Mouse (Mus musculus) thymus, adult 2 months (tissue): ENCODE measurements around the gene Fcer2a. TPM values are rescaled to one million over a fixed set of nuclear protein-coding genes. Genes with fewer than 3 reads are reported as not detected.

Source experiments
- DNase-seq: peaks from one replicate; pipeline ENCODE4 v3.0.0; 2021
- H3K27ac ChIP-seq: fragments of 200-500 bp; 2 replicates; pipeline ENCODE4 v1.5.1; 2012; ENCODE audit warnings: low read length, control low read depth; ENCODE audit not compliant: control insufficient read depth, insufficient read depth
- H3K27me3 ChIP-seq: fragments of 200-500 bp; 2 replicates; pipeline ENCODE4 v1.6.1; 2012; ENCODE audit warnings: mild to moderate bottlenecking, low read length, moderate library complexity, mixed read lengths; ENCODE audit not compliant: control insufficient read depth, insufficient read depth
- H3K36me3 ChIP-seq: fragments of 200-500 bp; 2 replicates; pipeline ENCODE4 v1.6.1; 2012; ENCODE audit warnings: mild to moderate bottlenecking, low read length, moderate library complexity; ENCODE audit not compliant: control insufficient read depth, insufficient read depth
- H3K4me1 ChIP-seq: fragments of 200-500 bp; replicated peaks from 2 replicates; pipeline ENCODE4 v1.6.1; 2012; ENCODE audit warnings: low read length; ENCODE audit not compliant: control insufficient read depth, insufficient read depth
- H3K4me3 ChIP-seq: fragments of 200-500 bp; 2 replicates; pipeline ENCODE4 v1.5.1; 2012; ENCODE audit warnings: mild to moderate bottlenecking, low read length, control low read depth, moderate library complexity; ENCODE audit not compliant: control insufficient read depth, insufficient read depth
- CTCF ChIP-seq: fragments of 200-500 bp; IDR thresholded peaks from 2 replicates; pipeline ENCODE4 v1.5.1; 2012; ENCODE audit warnings: mild to moderate bottlenecking, control low read depth, low read length, moderate library complexity, borderline replicate concordance; ENCODE audit not compliant: control insufficient read depth, poor library complexity, insufficient read depth; ENCODE audit errors: extremely low read depth
- POLR2A ChIP-seq: fragments of 200-500 bp; IDR thresholded peaks from 2 replicates; pipeline ENCODE4 v1.6.1; 2012; ENCODE audit warnings: mild to moderate bottlenecking, low read length, control low read depth, moderate library complexity; ENCODE audit not compliant: control insufficient read depth, poor library complexity, insufficient read depth; ENCODE audit errors: extremely low read depth
- WGBS: fragments of 180-500 bp; shearing (Covaris S2); methylation state at CpG from one replicate; pipeline ENCODE4 v1.1.7; 2018; 5-methylcytosine and 5-hydroxymethylcytosine counted together
- polyA plus RNA-seq: library from polyadenylated mRNA; depleted of rRNA; stranded (reverse); fragments of >200 nt; gene quantifications from 2 replicates; pipeline ENCODE4 v1.2.3, GENCODE M21; 2012

Gene Fcer2a
- polyA plus RNA-seq, 1 experiment, result 5.8 TPM

DNA sequence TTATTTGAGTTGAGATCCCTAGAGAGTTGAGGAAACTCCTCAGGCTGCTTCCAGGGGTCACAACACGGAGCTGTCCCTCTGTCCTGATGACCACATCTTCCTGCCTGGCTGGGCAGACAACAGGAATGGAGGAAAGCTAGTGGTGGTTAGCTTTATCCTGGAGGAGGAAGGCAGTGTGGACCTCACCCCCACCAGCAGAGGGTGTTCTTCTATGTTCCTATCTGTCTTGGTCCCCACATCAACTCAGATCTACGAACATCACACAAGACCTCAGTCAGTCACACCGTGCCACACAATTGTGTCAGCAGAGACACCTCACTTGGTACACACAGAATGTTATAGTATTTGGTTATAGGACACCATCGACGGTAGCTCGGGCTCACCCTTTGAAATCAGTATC is 6.4 kb downstream of the Fcer2a start:
- no peaks in the 10 kb centered on the region for H3K4me1 ChIP-seq
- no peaks in the 10 kb centered on the region for H3K27me3 ChIP-seq
- no peak overlapping the region for H3K27ac ChIP-seq
- 63% methylated on average over 6 of the region's 6 CpGs for WGBS
- no peak for TF ChIP-seq CTCF
- TF ChIP-seq POLR2A, result no peak
- H3K36me3 ChIP-seq, result no peaks in the 10 kb centered on the region
- DNase-seq, result no peak
- no peak overlapping the region for H3K4me3 ChIP-seq

DNA sequence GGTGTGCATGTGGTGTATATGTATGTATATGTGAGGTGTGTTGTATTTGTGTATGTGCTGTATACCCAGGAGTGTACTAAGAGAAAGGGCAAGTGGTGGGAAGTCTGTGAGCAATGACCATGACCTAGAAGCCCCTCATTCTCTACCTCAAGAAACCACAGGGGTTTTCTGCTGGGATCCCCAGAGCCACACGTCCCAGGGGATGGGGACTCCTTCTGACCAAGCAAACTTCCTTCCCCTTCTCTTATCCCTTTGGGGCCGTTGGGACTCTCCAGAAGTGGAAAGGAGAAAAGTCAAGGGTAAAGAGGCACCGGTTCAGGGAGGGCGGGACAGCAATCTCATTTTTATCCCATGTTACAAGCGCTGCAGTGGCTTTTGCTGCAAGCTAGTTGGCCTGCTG is 8.6 kb downstream of the Fcer2a start:
- TF ChIP-seq POLR2A (no peak), CTCF (no peak)
- no peak overlapping the region for H3K27ac ChIP-seq

DNA sequence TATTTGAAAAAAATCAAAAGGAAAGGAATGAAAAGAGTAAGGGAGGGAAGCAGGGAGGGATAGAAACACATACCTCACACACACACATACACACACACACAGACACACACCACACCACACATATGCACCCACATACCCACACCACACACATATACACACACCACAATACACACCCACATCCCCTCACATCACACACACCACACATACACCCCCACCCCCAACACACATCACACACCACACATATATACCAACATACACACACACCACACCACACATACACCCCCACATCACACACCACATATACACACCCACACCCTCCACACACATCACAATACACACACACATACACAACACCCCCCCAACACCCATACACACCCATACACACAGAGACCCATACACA is 9.4 kb downstream of the Fcer2a start:
- Histone ChIP-seq H3K27ac (no peak overlapping the region), H3K27me3 (no peaks in the 10 kb centered on the region), H3K4me1 (no peaks in the 10 kb centered on the region), H3K4me3 (no peak overlapping the region), H3K36me3 (peaks cover 6% of the 10 kb centered on the region; the same call in 1 of the 2 replicates)
- TF ChIP-seq POLR2A (no peak), CTCF (no peak)
- DNase-seq, result no peak

More for the DNA sequence above, 8.6 kb downstream of the Fcer2a start:
- H3K4me3 ChIP-seq, result no peak overlapping the region
- H3K27me3 ChIP-seq, result no peaks in the 10 kb centered on the region
- 69% methylated on average over 5 of the region's 5 CpGs for WGBS
- no peaks in the 10 kb centered on the region; the same call in 1 of the 2 replicates for H3K36me3 ChIP-seq
- no peak for DNase-seq
- H3K4me1 ChIP-seq, result no peaks in the 10 kb centered on the region

DNA sequence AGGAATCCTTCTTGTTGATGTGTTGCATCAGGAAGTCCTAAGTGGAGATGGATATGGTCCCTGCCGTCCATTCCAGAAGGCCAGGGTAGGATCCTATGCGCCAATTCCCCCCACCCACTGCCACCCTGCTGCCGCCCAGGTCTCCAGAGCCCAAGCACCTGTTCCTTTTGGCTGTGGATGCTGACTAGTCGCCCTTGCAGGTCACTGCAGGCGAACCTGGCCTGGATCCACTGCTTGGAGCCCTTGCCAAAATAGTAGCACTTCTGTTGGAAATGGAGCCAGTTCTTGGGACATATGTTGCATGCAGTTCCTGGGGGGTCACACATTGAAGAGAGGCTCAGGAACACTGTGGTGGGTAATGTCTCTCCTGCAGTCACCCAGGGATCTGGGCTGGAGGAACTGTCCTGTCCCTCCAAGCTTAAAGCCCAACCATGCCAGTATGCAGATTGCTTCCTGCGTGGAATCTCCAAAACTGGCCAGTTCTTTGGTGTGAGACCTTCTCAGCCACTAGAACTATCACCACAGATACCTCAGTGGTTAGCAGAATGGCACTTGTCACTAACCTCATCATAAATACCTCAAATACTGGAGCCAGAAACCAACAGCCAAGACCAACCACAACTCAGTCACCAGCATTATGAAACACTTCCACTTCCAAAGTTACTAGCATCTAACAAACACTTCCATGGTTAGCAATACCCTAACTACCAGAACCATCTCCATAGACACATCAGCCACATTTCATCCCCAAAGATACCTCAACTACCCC is 10.4 kb downstream of the Fcer2a start:
- Histone ChIP-seq H3K27ac (no peak overlapping the region), H3K4me1 (no peaks in the 10 kb centered on the region), H3K4me3 (no peak overlapping the region), H3K27me3 (no peaks in the 10 kb centered on the region), H3K36me3 (peaks cover 12% of the 10 kb centered on the region)
- TF ChIP-seq POLR2A, result no peak
- TF ChIP-seq CTCF, result no peak
- 71% methylated on average over 6 of the region's 6 CpGs for WGBS
- no peak for DNase-seq

DNA sequence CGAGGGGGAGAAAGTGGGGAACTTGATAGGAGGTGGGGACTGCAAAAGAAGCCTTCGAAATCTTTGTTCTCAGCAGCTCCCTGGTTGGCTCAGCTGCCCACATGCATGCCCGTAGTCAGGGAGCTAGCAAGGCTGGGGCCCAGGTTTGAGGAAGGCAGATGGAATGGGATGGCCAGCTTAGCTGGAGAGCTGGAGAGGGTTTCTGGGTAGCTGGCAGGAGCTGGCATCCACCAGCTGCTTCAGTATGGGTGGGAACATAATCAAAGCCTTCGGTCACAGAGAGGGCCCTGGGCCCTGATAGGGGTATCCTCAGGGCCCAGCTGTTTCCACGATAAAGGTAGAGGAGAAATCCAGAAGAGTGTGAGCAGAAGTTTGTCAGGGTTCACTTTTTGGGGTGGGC is 11.5 kb downstream of the Fcer2a start:
- TF ChIP-seq POLR2A (no peak), CTCF (no peak)
- peaks cover 12% of the 10 kb centered on the region for H3K36me3 ChIP-seq
- H3K4me3 ChIP-seq, result no peak overlapping the region
- no peak overlapping the region for H3K27ac ChIP-seq
- DNase-seq, result no peak
- WGBS, result 93% methylated on average over 5 of the region's 5 CpGs
- H3K4me1 ChIP-seq, result peaks cover 1% of the 10 kb centered on the region
- H3K27me3 ChIP-seq, result no peaks in the 10 kb centered on the region

DNA sequence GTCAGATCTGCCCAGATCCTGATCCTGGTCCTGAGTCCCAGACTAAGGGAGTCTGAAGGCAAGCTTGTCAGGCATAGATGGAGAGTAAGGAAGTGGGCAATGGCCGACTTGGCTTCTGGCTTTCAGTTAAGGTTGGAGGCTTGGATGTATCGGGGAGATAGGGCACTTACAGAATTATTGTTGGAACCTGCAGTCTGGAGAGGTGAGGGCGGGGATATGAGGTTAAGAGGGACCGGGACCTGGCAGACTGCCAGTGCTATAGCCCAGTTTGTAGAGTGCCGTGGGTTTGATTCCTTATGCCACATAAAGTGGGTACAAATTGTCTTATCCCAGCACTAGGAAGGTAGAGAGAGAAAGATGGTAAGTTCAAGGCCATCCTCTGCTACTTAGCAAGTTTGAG is 14.3 kb downstream of the Fcer2a start:
- H3K4me3 ChIP-seq, result no peak overlapping the region
- H3K4me1 ChIP-seq, result peaks cover 7% of the 10 kb centered on the region
- TF ChIP-seq CTCF, result no peak
- TF ChIP-seq POLR2A, result no peak
- DNase-seq, result no peak
- 94% methylated on average over 5 of the region's 5 CpGs for WGBS
- no peak overlapping the region for H3K27ac ChIP-seq
- H3K36me3 ChIP-seq, result peaks cover 12% of the 10 kb centered on the region
- no peaks in the 10 kb centered on the region for H3K27me3 ChIP-seq

DNA sequence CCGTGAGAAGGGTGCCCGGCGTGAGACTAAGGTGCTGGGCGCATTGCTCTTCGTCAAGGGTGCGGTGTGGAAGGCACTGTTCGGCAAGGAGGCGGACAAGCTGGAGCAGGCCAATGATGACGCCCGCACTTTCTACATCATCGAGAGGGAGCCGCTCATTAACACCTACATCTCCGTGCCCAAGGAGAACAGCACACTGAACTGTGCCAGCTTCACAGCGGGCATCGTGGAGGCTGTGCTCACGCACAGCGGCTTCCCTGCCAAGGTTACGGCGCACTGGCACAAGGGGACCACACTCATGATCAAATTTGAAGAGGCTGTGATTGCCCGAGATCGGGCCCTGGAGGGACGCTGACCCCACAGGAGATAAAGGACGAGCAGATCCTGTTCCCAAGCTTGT is 14.7 kb downstream of the Fcer2a start:
- no peak overlapping the region for H3K27ac ChIP-seq
- no peaks in the 10 kb centered on the region for H3K27me3 ChIP-seq
- 99% methylated on average over 23 of the region's 23 CpGs for WGBS
- TF ChIP-seq POLR2A (no peak), CTCF (no peak)
- H3K36me3 ChIP-seq, result peaks cover 12% of the 10 kb centered on the region
- no peak for DNase-seq
- no peak overlapping the region for H3K4me3 ChIP-seq
- peaks cover 7% of the 10 kb centered on the region for H3K4me1 ChIP-seq
